Mouse (Mus musculus) lung, postnatal 0 days (tissue): Measurements from ENCODE around the gene Hhat.

Experiments used
- CTCF ChIP-seq: IDR thresholded peaks from 2 replicates; pipeline ENCODE4 v1.5.1; 2016; ENCODE audit warnings: antibody characterized with exemption, mild to moderate bottlenecking
- EP300 ChIP-seq: IDR thresholded peaks from 2 replicates; pipeline ENCODE4 v1.6.1; 2016; ENCODE audit warnings: antibody characterized with exemption, mild to moderate bottlenecking, control low read depth

DNA sequence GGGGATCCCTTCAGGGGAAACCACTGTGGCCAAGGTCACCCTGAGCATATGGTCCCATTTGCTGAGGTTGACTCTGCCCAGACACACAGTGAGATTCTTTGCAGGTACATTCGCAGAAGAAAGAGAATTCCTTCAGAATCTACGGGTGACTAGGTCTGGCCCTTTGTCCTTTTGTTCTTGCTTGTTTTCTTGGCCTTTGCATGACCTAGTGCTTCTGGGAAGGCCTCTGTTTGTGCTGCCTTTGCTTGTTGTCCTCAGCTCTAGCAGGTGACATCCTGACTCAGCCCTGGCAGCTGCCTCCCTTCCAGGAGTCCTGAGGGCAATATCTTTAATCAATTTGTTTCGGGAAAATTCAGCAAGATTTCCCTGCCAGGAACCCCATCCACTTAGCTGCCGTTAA lies 316.0 kb downstream of the Hhat start:
- no peak for TF ChIP-seq CTCF
- no peak for TF ChIP-seq EP300
